Mouse (Mus musculus) gastrocnemius, adult 8-10 months (tissue): ENCODE measurements around the gene Pon3. TPM values are rescaled to one million over a fixed set of nuclear protein-coding genes. Genes with fewer than 3 reads are reported as not detected.

Experiments used
- DNase-seq, 2 experiments: peaks; one replicate each; pipeline ENCODE4 v3.0.0; 2022; ENCODE audit warnings: low spot score in 2 of 2
- total RNA-seq, 4 experiments: library from RNA; stranded (reverse); gene quantifications; 2 replicates each; pipeline ENCODE4 v1.2.4; 2022

The Pon3 gene
- 10 to 100 TPM; 30.9 to 49.5 (median 36.0) TPM for total RNA-seq

DNA sequence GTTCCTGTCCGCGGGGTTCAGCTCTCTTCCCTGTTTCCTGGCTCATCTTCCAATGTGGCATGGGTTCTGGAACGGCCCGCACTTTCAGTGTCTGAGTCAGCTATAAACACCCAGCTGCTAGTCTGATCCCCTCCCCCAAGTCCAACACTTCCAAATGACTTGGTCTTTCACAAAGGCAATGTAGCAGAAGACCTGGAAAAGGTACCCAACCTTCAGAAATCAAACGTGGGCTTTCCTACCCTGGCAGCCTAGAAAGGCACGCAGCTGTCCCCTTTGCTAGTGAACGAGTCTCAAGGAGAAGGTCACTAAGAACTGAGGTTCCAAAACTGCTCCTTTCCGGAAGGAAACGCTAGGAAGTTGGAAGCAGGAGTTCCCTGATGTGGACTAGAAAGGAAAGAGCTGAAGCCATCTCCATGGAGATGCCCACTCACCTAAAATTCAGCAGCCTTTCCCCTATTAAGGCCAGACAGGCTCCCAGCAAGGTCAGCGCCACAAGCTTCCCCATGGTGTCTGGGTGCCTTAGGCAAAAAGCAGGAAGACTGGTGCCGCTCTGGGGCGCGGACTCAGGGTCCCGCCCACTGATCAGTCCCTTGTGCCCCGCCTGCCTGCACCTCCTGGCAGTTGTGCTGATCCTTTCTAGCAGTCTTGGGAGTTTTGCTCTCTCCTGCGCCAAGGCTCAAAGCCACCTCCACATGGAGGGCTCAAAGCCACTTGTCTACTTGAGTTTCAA lies at the start of gene Pon3:
TSS of gene Pon3 (minus strand) at position 565 of the 730 bp plus-strand sequence.
- peak; percentile 36 to 47 for DNase-seq

GRCm38 (mm10) chr6:5304956-5305355 lies 48.9 kb upstream of the Pon3 start:
- DNase-seq, result no peak

- no peak for DNase-seq
Measured at GRCm38 (mm10) chr6:5300629-5301028, 44.5 kb upstream of the Pon3 start.

DNA sequence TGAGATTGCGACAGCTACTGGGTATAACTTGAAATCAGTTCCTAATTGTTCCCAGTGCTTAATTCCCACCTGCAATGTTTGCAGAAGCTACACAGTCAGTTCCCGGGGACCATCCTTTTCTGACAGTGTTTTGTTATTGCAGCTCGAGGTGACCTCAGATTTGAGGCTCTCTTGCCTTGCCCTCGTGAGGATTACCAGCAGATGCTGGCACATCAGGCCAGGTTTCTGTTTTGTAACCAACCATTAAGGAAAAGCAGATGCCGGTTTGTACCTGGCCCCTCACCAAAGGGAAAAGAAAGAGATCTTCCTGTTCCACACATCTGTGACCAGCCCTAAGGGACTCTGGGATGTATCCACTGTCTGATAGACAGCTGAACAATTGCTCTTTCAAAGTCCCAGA lies 43.5 kb upstream of the Pon3 start:
- no peak for DNase-seq

DNA sequence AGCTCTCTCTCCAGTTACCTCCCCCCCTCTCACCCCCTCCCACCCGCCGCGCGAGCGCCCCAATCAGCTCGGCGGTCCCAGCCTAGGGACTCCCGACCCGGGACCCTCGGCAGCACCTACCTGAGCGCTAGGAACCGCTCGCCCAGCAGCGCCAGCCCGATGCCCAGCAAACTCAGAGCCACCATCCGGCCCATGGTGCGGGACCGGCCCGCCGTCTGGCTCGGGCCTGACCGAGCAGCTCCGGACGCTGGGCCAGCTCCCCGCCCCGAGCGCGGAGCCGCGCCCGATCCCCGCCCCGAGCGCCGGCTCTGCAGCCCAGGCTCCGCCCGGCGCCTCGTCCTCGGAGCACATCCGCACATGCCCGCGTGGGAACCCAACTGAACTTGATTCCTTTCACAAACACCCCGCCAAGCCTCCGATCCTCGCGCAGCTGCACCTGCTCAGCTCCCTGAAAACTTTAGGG lies 42.0 kb upstream of the Pon3 start, which contains the start of gene Pon2:
TSS of gene Pon2 (minus strand) at position 364 of the 463 bp plus-strand sequence.
- peak; percentile 71 to 82 for DNase-seq

GRCm38 (mm10) chr6:5297321-5298091 lies 41.4 kb upstream of the Pon3 start:
- peak; percentile 11 to 23 for DNase-seq

DNA sequence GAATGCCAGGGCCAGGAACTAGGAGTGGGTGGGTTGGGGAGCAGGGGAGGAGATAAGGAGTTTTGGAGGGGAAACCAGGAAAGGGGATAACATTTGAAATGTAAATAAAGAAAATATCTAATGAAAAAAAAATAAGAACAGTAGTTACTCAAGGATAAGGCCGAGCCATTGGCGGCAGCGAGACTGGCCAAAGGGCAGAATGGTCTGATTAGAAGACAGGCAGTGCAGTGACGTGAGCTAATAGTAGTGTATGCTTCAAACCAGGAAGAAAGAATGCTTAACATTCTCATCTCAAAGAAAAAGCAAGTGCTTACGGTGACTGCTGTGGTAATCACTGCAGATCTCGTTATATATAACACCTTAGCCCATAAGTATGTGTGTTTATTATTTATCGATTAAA lies 40.0 kb upstream of the Pon3 start:
- DNase-seq, result no peak

GRCm38 (mm10) chr6:5294659-5295449 lies 38.8 kb upstream of the Pon3 start:
- no peak for DNase-seq

- DNase-seq, result no peak
Measured at GRCm38 (mm10) chr6:5292841-5293240, 36.8 kb upstream of the Pon3 start.

DNA sequence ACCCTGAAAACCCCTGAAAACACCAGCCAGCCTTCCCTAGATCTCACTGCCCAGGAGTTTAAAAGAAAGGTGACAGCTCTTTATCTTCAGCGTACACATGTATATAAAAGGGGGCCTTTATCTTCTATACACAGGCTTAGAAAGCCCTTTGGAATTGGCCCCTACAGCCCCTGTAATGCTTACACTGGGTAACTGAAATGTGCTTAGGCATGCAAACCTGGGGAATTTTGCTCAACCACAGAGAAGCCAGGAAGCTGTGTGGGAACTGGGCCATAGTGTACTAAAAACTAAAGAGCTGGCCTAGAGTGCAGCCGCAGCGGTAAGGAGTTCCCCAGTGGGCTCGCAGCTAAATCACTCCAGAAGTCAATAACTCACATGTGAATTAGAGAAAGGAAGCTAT lies 35.4 kb upstream of the Pon3 start:
- no peak for DNase-seq

DNA sequence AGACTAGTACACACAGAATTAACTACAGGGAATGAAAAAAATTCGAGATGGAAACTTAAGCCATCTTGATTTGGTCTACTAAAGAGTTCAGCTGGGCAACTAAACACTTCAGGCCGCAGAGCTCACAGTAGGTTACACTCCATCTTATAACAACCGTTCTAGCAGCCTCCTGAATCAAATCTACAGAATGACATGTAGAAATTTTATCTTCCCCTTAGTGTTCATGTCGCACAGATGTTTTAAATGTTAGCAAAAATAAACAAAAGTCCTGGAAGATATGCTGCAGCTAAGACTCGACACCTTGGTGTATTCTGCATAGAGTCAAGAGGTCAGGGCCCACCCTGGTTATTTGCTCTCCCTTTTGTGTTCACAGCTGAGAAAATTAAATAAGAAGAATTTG lies 31.8 kb upstream of the Pon3 start:
- no peak for DNase-seq

DNA sequence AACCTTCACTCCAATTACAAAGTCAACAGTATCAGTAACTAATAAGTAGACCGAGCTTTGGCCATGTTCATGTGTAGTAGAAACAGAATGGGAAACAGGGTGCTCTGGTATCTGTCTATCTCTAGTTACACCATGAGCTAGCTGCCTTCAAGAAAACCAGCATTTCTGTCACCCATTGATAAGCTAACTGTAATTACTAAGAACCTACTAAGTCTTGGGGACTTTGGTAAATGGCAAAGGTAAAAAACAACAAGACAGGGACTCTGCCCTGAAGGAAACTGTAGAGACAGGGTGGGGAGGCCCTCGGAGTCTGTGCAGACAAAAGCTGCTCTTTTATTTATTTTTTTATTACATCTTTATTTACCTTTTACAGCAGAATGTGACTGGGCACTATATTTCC lies 31.3 kb upstream of the Pon3 start:
- DNase-seq, result no peak

- no peak for DNase-seq
Measured at GRCm38 (mm10) chr6:5282418-5282817, 26.3 kb upstream of the Pon3 start.

DNA sequence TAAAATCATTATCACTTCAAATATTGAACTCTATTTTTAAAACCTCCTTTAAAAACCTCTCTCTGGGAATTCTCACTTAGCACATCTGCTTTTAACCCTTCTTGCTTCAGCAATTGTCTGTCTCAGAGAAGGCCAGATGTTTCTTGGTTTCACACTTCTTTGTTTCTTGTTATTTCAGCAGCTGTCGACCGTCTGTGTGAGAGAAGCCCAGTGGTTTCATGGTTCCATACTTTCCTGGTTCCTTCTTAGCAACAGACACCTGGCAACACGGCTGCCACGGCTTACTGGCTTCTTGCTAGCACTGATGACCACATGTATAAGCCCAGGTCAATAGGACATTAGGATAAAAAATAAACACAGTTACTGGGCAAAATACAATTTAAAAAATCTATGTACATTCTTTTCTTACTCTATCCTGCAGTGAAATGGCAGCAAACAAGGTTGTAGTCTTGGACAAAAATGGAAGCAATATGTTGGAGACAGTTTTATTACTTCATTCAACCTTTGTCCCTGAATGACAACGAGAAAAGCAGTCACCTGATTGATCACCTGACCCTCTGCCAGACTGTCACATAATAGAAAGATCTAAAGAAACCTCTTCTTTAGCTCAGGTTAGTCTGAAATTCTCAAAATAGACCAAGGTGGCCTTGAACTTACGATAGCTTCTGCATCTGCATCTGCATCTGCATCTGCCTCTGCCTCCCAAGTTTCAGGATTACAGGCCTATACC lies 24.7 kb upstream of the Pon3 start:
- no peak for DNase-seq

GRCm38 (mm10) chr6:5277972-5278371 lies 21.9 kb upstream of the Pon3 start:
- no peak for DNase-seq

GRCm38 (mm10) chr6:5269641-5270040 lies 13.6 kb upstream of the Pon3 start:
- DNase-seq, result no peak

DNA sequence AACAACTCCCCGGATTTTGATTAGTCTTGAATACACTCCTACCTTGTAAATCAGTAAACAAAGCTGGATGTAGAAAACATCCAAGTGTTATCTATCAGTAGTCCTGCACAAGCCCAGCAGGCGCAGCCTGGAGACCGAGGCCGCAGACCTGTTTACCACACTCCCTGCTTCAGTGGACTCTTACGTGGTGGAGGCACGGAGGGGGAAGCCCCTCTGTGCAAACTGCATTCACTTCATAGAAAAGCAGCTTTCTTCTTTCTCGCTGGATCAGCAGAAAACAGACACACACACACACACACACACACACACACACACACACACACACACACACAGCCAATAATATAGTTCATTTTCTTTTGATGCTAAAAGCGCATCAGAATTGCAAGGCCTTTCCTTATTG lies 8.7 kb upstream of the Pon3 start:
- no peak for DNase-seq

- DNase-seq, result no peak
Measured at GRCm38 (mm10) chr6:5263250-5263999, 7.3 kb upstream of the Pon3 start.

DNA sequence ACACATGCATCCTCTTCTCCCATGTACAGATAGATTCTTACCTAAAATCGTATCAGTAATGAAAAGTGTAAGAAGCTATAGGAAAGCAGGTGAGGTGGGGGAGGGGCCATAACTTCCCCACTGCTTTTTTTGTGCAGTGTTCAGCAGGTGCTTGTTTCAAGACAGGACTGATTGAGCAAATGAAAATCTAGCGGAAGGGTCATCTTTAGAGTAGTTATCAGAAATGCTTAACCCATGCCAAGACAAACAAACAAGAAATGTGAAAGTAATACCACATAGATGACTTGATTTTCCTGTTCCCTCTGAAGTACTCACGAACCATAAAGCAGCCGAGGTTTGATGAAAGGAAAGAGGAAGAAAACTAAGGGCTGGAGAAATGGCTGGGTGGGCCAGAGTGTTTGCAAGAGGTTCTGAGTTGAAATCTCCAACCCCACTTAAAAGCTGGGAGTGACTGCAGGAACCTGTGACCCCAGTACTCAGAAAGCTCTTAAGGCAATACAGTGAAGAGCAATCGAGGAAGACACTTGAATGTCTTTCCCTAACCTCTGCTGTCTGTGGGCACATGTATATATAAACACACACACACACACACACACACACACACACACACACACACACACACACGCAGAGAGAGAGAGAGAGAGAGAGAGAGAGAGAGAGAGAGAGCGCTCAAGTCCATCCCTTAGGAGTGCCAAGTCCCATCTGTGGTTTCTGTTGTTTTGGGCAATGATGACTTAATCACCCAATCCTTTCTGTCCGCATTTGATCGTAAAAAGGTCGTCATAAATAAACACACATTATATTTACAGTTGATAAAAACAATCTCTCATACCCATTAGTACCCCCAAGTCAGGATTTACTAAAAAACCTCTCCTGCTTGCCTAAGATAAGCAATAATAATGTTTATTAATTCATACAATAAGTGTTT lies 6.5 kb upstream of the Pon3 start:
- no peak for DNase-seq
